Mouse (Mus musculus): ENCODE results near the gene Prl2b1.

The Prl2b1 gene

GRCm38 (mm10) chr13:27390746-27391145, at the start of gene Prl2b1:
TSS of gene Prl2b1 (minus strand) at chr13:27390846.
- DNase-seq (ENCODE audit: low spot score): no peak

- DNase-seq (ENCODE audit: low spot score): no peak
These were observed 47.9 kb upstream of the Prl2b1 start, which contains the start of gene Prl8a6 for GRCm38 (mm10) chr13:27438588-27438987. TSS of gene Prl8a6 (minus strand) at chr13:27438688.

- no peak for DNase-seq (ENCODE audit: low spot score)
These were observed 42.5 kb upstream of the Prl2b1 start for GRCm38 (mm10) chr13:27433159-27433558.

- DNase-seq (ENCODE audit: low spot score): no peak
These were observed 23.0 kb upstream of the Prl2b1 start for GRCm38 (mm10) chr13:27413640-27414039.

- DNase-seq (ENCODE audit: low spot score): no peak
These were observed 8.5 kb upstream of the Prl2b1 start for GRCm38 (mm10) chr13:27399061-27399724.

GRCm38 (mm10) chr13:27345373-27345772, 45.3 kb downstream of the Prl2b1 start, which contains the start of gene Prl8a2:
TSS of gene Prl8a2 (plus strand) at chr13:27345673.
- no peak for DNase-seq (ENCODE audit: low spot score)

- DNase-seq (ENCODE audit: low spot score): no peak
These were observed 47.8 kb downstream of the Prl2b1 start for GRCm38 (mm10) chr13:27342733-27343275.

GRCm38 (mm10) chr13:27334989-27335388, 55.7 kb downstream of the Prl2b1 start:
- no peak for DNase-seq (ENCODE audit: low spot score)
